Mouse (Mus musculus) liver, postnatal 0 days (tissue): ENCODE measurements around the gene Dlx6.

Experiments
- CTCF ChIP-seq: sonication (generic); IDR thresholded peaks from 2 replicates; pipeline ENCODE4 v1.5.1; 2016; ENCODE audit warnings: antibody characterized with exemption, low read depth
- EP300 ChIP-seq: IDR thresholded peaks from 2 replicates; pipeline ENCODE4 v1.6.1; 2016; ENCODE audit warnings: antibody characterized with exemption, low read depth, mild to moderate bottlenecking

- TF ChIP-seq CTCF: no peak
- TF ChIP-seq EP300: no peak
These were observed 46.5 kb downstream of the Dlx6 start for GRCm38 (mm10) chr6:6909586-6909985.
